Mouse (Mus musculus) spleen, adult 2 months (tissue): ENCODE results near the gene Prss12. TPM values are rescaled to one million over a fixed set of nuclear protein-coding genes. Genes with fewer than 3 reads are reported as not detected.
"Not testable (repeated sequence)": the region's sequence is repeated elsewhere in the genome, so short reads cannot be mapped to it uniquely, and the experiment has no call there.

Experiments
- DNase-seq, 2 experiments: peaks; one replicate each; pipeline versions ENCODE4 v3.0.0 to v3.0.0-alpha.2; 2012 to 2021; ENCODE audit warnings: low spot score in 2 of 2, low read depth in 1 of 2
- H3K27ac ChIP-seq: fragments of 200-500 bp; 2 replicates; pipeline ENCODE4 v1.5.1; 2012; ENCODE audit warnings: low read length, inconsistent platforms; ENCODE audit not compliant: insufficient read depth
- H3K27me3 ChIP-seq: fragments of 200-500 bp; 2 replicates; pipeline ENCODE4 v1.6.1; 2012; ENCODE audit warnings: mild to moderate bottlenecking, moderate library complexity, low read length, inconsistent platforms; ENCODE audit not compliant: control insufficient read depth, insufficient read depth
- H3K36me3 ChIP-seq: fragments of 200-500 bp; 2 replicates; pipeline ENCODE4 v1.6.1; 2012; ENCODE audit warnings: mild to moderate bottlenecking, low read length, inconsistent platforms; ENCODE audit not compliant: control insufficient read depth, insufficient read depth
- H3K4me1 ChIP-seq: fragments of 200-500 bp; 2 replicates; pipeline ENCODE4 v1.6.1; 2011; ENCODE audit warnings: inconsistent platforms; ENCODE audit not compliant: control insufficient read depth, insufficient read depth, insufficient read length
- H3K4me3 ChIP-seq: fragments of 200-500 bp; 2 replicates; pipeline ENCODE4 v1.5.1; 2011; ENCODE audit warnings: mild to moderate bottlenecking, inconsistent platforms; ENCODE audit not compliant: insufficient read depth, insufficient read length; ENCODE audit errors: extremely low read depth
- CTCF ChIP-seq: fragments of 200-500 bp; IDR thresholded peaks from 2 replicates; pipeline ENCODE4 v1.5.1; 2011; ENCODE audit warnings: mild to moderate bottlenecking, inconsistent platforms; ENCODE audit not compliant: insufficient read depth, insufficient read length, insufficient replicate concordance; ENCODE audit errors: extremely low read depth
- POLR2A ChIP-seq: fragments of 200-500 bp; IDR thresholded peaks from 2 replicates; pipeline ENCODE4 v1.6.1; 2011; ENCODE audit warnings: low read depth, low read length, inconsistent platforms
- WGBS: fragments of 180-500 bp; shearing (Covaris S2); methylation state at CpG from one replicate; pipeline ENCODE4 v1.1.7; 2018; 5-methylcytosine and 5-hydroxymethylcytosine counted together
- polyA plus RNA-seq: library from polyadenylated mRNA; depleted of rRNA; stranded (reverse); fragments of >200 nt; gene quantifications from 2 replicates; pipeline ENCODE4 v1.2.3, GENCODE M21; 2012

Prss12 gene
- polyA plus RNA-seq, 1 experiment: 1.9 TPM

DNA sequence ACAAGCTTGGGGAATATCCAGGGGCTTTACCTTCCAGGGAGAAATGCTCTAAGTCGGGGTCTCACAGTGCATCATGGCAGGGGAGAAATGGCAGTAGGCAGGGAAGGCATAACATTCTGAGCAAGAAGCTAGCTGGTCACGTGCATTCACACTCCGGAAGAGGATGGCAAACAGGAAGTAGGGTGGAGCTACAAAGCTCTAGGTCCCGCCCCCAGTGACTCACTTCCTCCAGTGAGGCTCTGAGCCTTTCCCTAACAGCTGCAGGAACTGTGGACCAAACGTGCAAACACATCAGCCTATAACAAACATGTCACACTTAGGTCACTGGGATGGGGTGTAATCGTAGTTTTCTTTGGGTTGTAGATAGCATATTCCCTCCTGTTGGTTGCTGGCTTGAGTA is 15.6 kb downstream of the Prss12 start:
- Histone ChIP-seq H3K27me3 (no peaks in the 10 kb centered on the region), H3K36me3 (no peaks in the 10 kb centered on the region), H3K4me1 (no peaks in the 10 kb centered on the region), H3K4me3 (no peak overlapping the region), H3K27ac (no peak overlapping the region)
- no peak for DNase-seq
- TF ChIP-seq POLR2A (no peak), CTCF (no peak)
- 77% methylated on average over 6 of the region's 6 CpGs for WGBS

DNA sequence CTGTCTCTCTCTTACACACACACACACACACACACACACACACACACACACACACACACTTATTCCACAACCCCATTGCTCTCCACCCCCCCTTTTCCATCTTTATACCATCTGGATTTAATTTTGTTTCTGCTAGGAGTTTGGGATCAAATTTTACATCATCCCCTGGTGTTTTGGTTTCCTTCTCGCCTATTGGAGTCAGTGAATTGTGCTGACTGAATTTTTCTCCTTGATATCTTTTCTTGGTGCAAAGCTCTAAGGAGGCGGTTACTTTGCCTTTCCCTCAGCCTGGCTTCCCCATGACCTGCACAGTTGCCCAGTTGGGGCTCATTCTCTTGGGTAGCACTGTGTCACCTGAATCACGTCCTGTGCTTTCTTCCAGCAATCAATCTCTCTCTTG is 30.1 kb downstream of the Prss12 start:
- TF ChIP-seq CTCF (no peak), POLR2A (no peak)
- Histone ChIP-seq H3K4me3 (no peak overlapping the region), H3K27ac (no peak overlapping the region), H3K27me3 (no peaks in the 10 kb centered on the region), H3K4me1 (no peaks in the 10 kb centered on the region), H3K36me3 (no peaks in the 10 kb centered on the region)
- DNase-seq: no peak
- 78% methylated on average over 3 of the region's 3 CpGs for WGBS

DNA sequence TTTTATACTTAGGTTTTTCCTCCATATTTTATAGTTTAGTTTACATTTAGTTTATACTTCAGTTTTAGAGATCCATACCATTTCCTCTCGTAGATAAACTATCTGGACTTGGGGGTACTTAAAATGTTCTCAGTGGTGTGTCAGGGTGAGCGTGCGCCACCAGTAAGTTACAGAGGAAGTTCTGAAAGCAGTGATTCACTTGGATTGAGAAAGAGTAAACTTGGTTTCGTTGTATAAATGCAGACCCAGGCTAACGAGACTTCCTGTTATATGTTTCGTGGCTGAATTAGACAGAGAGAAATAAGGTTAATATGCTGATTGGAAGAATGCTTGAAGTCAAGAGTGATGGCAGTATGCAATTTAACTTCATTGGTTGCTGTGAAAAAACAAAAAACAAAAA is 34.6 kb downstream of the Prss12 start:
- H3K4me1 ChIP-seq: no peaks in the 10 kb centered on the region
- H3K4me3 ChIP-seq: no peak overlapping the region
- TF ChIP-seq POLR2A (no peak), CTCF (no peak)
- H3K27me3 ChIP-seq: no peaks in the 10 kb centered on the region
- DNase-seq: no peak
- no peak overlapping the region for H3K27ac ChIP-seq
- 60% methylated on average over 6 of the region's 6 CpGs for WGBS
- no peaks in the 10 kb centered on the region for H3K36me3 ChIP-seq

DNA sequence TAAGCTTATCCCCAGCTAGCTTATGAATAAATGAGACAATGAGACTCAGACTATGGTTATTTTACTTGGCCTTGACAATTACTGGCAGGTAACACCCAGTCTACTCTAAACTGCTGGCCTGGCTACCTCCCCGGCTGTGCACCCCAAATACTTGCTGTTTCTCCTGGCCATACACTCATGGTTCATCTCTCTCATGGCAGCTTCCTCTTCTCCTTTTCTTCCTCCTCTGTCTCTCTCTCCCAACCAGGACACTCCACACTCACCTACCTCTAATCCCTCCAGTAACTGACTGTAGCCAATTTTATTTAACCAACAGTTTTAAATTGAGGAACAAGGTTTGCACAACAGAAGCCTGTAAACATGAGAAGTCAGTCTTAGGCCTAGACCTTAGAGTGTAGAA is 45.1 kb downstream of the Prss12 start:
- DNase-seq: no peak
- no peaks in the 10 kb centered on the region for H3K36me3 ChIP-seq
- H3K27me3 ChIP-seq: no peaks in the 10 kb centered on the region
- TF ChIP-seq CTCF: no peak
- no peak for TF ChIP-seq POLR2A
- H3K4me1 ChIP-seq: no peaks in the 10 kb centered on the region
- 88% methylated on average over 1 of the region's 1 CpGs for WGBS
- H3K27ac ChIP-seq: no peak overlapping the region
- H3K4me3 ChIP-seq: no peak overlapping the region

DNA sequence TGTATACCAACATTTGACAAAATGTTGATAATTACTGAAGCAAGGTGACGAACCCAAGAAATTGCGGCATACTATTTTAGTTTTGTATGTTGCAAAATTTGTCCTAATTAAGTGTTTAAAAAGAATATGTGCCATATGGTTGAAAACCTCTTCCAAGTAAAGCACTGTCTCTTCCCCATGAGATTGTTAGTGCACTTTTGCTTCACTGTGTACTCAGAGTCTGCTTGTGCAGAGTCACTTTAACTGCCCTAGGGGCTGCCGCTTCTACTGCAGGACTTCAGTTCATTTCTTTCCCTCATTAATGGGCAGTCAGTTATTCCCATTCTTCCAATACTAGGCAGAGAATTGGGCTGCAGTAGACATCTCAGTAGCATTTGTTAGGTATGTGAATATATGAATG is 46.5 kb downstream of the Prss12 start:
- TF ChIP-seq CTCF (no peak), POLR2A (no peak)
- Histone ChIP-seq H3K4me3 (no peak overlapping the region), H3K4me1 (no peaks in the 10 kb centered on the region), H3K36me3 (no peaks in the 10 kb centered on the region), H3K27me3 (no peaks in the 10 kb centered on the region), H3K27ac (no peak overlapping the region)
- 97% methylated on average over 3 of the region's 3 CpGs for WGBS
- DNase-seq: no peak

DNA sequence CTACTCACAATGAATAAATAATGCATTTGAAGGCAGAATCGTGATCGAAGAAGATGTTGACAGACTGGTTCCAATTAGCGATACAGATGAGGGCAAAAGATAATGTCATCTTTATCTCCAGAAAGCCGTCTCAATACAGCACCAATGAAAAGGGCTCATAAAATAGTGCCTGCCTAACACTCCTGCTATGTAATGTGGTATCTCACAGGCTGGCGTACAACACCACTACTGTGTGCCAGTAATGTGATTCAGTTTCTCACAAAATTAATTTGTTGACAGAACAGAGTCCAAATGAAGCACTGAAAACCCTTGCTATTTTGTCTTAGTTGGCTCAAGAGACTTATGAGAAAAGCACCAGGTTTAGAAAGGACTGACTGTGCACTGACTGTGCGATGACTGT is 48.4 kb downstream of the Prss12 start:
- no peak for DNase-seq

DNA sequence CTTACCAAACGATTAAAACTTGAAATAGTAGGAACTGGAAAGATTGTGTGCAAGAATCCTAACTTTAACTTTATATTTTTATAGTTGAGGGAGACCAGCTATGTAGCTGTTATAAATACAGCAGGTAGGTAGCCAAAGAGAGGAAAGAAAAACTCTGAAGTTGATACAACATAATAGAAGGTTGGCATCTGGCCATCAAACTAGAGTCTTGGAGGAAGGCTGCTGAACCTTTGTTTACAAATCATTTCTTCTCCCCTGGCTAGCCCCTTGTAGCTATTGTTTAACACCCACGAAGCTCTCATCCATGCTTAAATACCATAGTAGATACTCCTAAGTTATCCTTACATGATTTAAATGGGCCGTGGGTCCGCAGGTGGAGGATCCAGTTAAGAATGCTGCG is 52.1 kb downstream of the Prss12 start:
- H3K27me3 ChIP-seq: no peaks in the 10 kb centered on the region; the same call in 1 of the 2 replicates
- WGBS: 84% methylated on average over 5 of the region's 5 CpGs
- no peak for TF ChIP-seq POLR2A
- TF ChIP-seq CTCF: no peak
- no peak overlapping the region for H3K4me3 ChIP-seq
- no peak overlapping the region for H3K27ac ChIP-seq
- no peaks in the 10 kb centered on the region for H3K36me3 ChIP-seq
- no peak for DNase-seq
- no peaks in the 10 kb centered on the region for H3K4me1 ChIP-seq

More for the DNA sequence above, 48.4 kb downstream of the Prss12 start:
- Histone ChIP-seq H3K27ac (no peak overlapping the region), H3K4me1 (no peaks in the 10 kb centered on the region), H3K4me3 (no peak overlapping the region), H3K36me3 (no peaks in the 10 kb centered on the region), H3K27me3 (no peaks in the 10 kb centered on the region)
- TF ChIP-seq POLR2A: no peak
- WGBS: 88% methylated on average over 6 of the region's 6 CpGs

DNA sequence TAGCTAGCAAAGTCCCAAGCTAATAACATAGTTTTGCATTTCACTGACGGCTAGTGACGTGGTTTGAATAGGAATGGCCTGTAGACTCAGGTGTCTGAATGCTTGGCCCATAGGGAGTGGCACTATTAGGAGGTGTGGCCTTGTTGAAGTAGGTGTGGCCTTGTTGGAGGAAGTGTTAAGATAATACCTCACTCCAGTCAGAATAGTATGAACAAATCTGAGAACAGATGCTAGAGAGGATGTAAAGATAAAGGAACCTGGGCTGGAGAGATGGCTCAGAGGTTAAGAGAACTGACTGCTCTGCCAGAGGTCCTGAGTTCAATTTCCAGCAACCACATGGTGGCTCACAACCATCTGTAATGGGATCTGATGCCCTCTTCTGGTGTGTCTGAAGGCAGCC is 55.1 kb downstream of the Prss12 start:
- 92% methylated on average over 2 of the region's 2 CpGs for WGBS

More for the DNA sequence above, 55.1 kb downstream of the Prss12 start:
- DNase-seq, H3K4me1 ChIP-seq, H3K36me3 ChIP-seq, H3K27ac ChIP-seq, H3K4me3 ChIP-seq, H3K27me3 ChIP-seq: not testable (repeated sequence)
